Mouse (Mus musculus) WW6 (cell line): ENCODE data around the gene Tsc22d2.

Source experiments
- DNase-seq: peaks from one replicate; pipeline ENCODE4 v3.0.0-alpha.2; 2013; ENCODE audit warnings: low read depth, low spot score

Gene Tsc22d2

DNA sequence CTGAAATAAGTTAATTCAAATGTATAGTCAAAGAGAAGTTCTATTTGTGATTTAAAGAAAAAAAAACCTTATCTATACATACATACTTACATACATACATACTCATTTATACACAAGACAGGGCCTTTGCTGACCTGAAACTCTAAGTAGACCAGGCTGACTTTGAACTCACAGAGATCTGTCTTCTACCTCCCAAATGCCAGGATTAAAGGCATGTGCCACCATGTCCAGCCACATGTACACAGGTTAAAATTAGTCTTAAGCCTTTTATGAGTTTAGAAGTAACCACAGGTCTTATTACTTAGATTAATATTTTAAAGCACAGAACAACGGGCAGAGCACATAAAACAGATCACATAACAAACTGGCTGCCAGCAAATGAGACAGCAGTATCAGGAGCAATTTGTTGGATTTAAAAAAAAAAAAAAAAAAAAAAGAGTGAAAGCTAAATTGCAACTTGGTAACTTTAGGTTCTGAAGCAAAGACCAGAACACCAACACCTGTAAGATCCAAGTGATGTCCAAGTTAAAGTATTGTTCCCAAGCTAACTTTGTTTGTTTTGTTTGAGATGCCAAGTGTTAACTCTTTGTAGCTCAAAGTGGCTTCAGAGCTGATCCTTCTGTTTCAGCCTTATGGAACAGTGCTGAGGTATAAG is 101.6 kb downstream of the Tsc22d2 start:
- DNase-seq: no peak
